Mouse (Mus musculus) heart, embryonic 15.5 days (tissue): ENCODE results near the gene Smarca2. TPM values are rescaled to one million over a fixed set of nuclear protein-coding genes. Genes with fewer than 3 reads are reported as not detected.

Source experiments
- ATAC-seq: fragments of 200-750 bp; cut with Nextera tagmentation; replicated peaks from 2 replicates; pipeline ENCODE4 v1.8.0; 2017; ENCODE audit warnings: low read depth, moderate TSS enrichment; ENCODE audit not compliant: insufficient number of reproducible peaks, insufficient read depth, low FRiP score
- H3K27ac ChIP-seq: fragments of 300-500 bp; sonication (generic); 2 replicates; pipeline ENCODE4 v1.5.1; 2015; ENCODE audit warnings: mild to moderate bottlenecking, inconsistent platforms
- H3K27me3 ChIP-seq: fragments of 300-500 bp; sonication (generic); 2 replicates; pipeline ENCODE4 v1.6.1; 2015; ENCODE audit warnings: inconsistent platforms
- H3K36me3 ChIP-seq: fragments of 300-500 bp; sonication (generic); 2 replicates; pipeline ENCODE4 v1.6.1; 2015; ENCODE audit warnings: mild to moderate bottlenecking, inconsistent platforms
- H3K4me1 ChIP-seq: fragments of 300-500 bp; sonication (generic); replicated peaks from 2 replicates; pipeline ENCODE4 v1.6.1; 2015; ENCODE audit warnings: inconsistent platforms
- H3K4me2 ChIP-seq: fragments of 300-500 bp; sonication (generic); 2 replicates; pipeline ENCODE4 v1.6.1; 2015; ENCODE audit warnings: inconsistent platforms, mild to moderate bottlenecking, moderate library complexity
- H3K4me3 ChIP-seq: fragments of 300-500 bp; sonication (generic); 2 replicates; pipeline ENCODE4 v1.5.1; 2015; ENCODE audit warnings: mild to moderate bottlenecking, inconsistent platforms
- H3K9ac ChIP-seq: fragments of 300-500 bp; sonication (generic); 2 replicates; pipeline ENCODE4 v1.6.1; 2015; ENCODE audit warnings: mild to moderate bottlenecking, inconsistent platforms
- H3K9me3 ChIP-seq: fragments of 300-500 bp; sonication (generic); replicated peaks from 2 replicates; pipeline ENCODE4 v1.6.1; 2016; ENCODE audit warnings: inconsistent platforms
- WGBS: fragments of 180-500 bp; shearing (Covaris S2); methylation state at CpG from one replicate; pipeline ENCODE4 v1.1.7; 2015; ENCODE audit warnings: mixed read lengths; 5-methylcytosine and 5-hydroxymethylcytosine counted together
- polyA plus RNA-seq: library from polyadenylated mRNA; unstranded; fragments of >200 nt; fragmentation: Nextera tagmentation; extraction: Ambion mirVana; gene quantifications from 2 replicates; pipeline ENCODE4 v1.2.1, GENCODE M21; 2015

Smarca2 gene
- polyA plus RNA-seq, 1 experiment from 2014 or later = 27.4 TPM

- 75% methylated on average over 7 of the region's 7 CpGs for WGBS
- no peak overlapping the region for H3K4me3 ChIP-seq
- H3K27me3 ChIP-seq = no peaks in the 10 kb centered on the region
Observed at GRCm38 (mm10) chr19:26765483-26765882, 160.6 kb downstream of the Smarca2 start.

GRCm38 (mm10) chr19:26767454-26767853 is 162.6 kb downstream of the Smarca2 start:
- Histone ChIP-seq H3K9ac (no peak overlapping the region), H3K4me3 (no peak overlapping the region), H3K9me3 (no peaks in the 10 kb centered on the region), H3K4me2 (no peak overlapping the region), H3K27me3 (no peaks in the 10 kb centered on the region), H3K27ac (no peak overlapping the region), H3K4me1 (no peaks in the 10 kb centered on the region), H3K36me3 (peaks cover 7% of the 10 kb centered on the region; the same call in 1 of the 2 replicates)
- 92% methylated on average over 13 of the region's 13 CpGs for WGBS
- ATAC-seq = no peak

More at GRCm38 (mm10) chr19:26765483-26765882, 160.6 kb downstream of the Smarca2 start:
- Histone ChIP-seq H3K27ac (no peak overlapping the region), H3K4me2 (no peak overlapping the region), H3K36me3 (no peaks in the 10 kb centered on the region), H3K9ac (no peak overlapping the region), H3K4me1 (no peaks in the 10 kb centered on the region), H3K9me3 (no peaks in the 10 kb centered on the region)
- no peak for ATAC-seq

- 88% methylated on average over 6 of the region's 6 CpGs for WGBS
- H3K4me3 ChIP-seq = no peak overlapping the region
- peaks cover 7% of the 10 kb centered on the region; the same call in 1 of the 2 replicates for H3K36me3 ChIP-seq
- no peak overlapping the region for H3K4me2 ChIP-seq
- ATAC-seq = no peak
- no peaks in the 10 kb centered on the region for H3K9me3 ChIP-seq
- no peak overlapping the region for H3K27ac ChIP-seq
- H3K27me3 ChIP-seq = no peaks in the 10 kb centered on the region
- no peak overlapping the region for H3K9ac ChIP-seq
- H3K4me1 ChIP-seq = no peaks in the 10 kb centered on the region
Observed at GRCm38 (mm10) chr19:26767941-26768340, 163.1 kb downstream of the Smarca2 start.

- no peak for ATAC-seq
- H3K4me3 ChIP-seq = no peak overlapping the region
- no peaks in the 10 kb centered on the region for H3K9me3 ChIP-seq
- no peak overlapping the region for H3K27ac ChIP-seq
- H3K4me1 ChIP-seq = no peaks in the 10 kb centered on the region
- no peak overlapping the region for H3K9ac ChIP-seq
- H3K36me3 ChIP-seq = peaks cover 7% of the 10 kb centered on the region; the same call in 1 of the 2 replicates
- H3K27me3 ChIP-seq = no peaks in the 10 kb centered on the region
- H3K4me2 ChIP-seq = no peak overlapping the region
- 90% methylated on average over 5 of the region's 5 CpGs for WGBS
Observed at GRCm38 (mm10) chr19:26768846-26769245, 164.0 kb downstream of the Smarca2 start.

GRCm38 (mm10) chr19:26769609-26770500 is 165.0 kb downstream of the Smarca2 start:
- 73% methylated on average over 16 of the region's 16 CpGs for WGBS
- Histone ChIP-seq H3K4me1 (no peaks in the 10 kb centered on the region), H3K36me3 (peaks cover 7% of the 10 kb centered on the region; the same call in 1 of the 2 replicates), H3K27me3 (no peaks in the 10 kb centered on the region), H3K9me3 (no peaks in the 10 kb centered on the region), H3K27ac (no peak overlapping the region), H3K4me2 (no peak overlapping the region), H3K4me3 (no peak overlapping the region), H3K9ac (no peak overlapping the region)
- ATAC-seq = no peak

- Histone ChIP-seq H3K4me3 (no peak overlapping the region), H3K4me2 (no peak overlapping the region), H3K27ac (no peak overlapping the region), H3K27me3 (no peaks in the 10 kb centered on the region), H3K36me3 (peaks cover 11% of the 10 kb centered on the region; the same call in 1 of the 2 replicates), H3K4me1 (no peaks in the 10 kb centered on the region), H3K9me3 (no peaks in the 10 kb centered on the region), H3K9ac (no peak overlapping the region)
- WGBS = 75% methylated on average over 6 of the region's 6 CpGs
- no peak for ATAC-seq
Observed at GRCm38 (mm10) chr19:26770592-26770991, 165.7 kb downstream of the Smarca2 start.

- Histone ChIP-seq H3K4me2 (no peak overlapping the region), H3K9ac (no peak overlapping the region), H3K9me3 (no peaks in the 10 kb centered on the region), H3K36me3 (peaks cover 15% of the 10 kb centered on the region), H3K4me1 (0 out of 2 replicates have a peak, but pooled peaks cover 4% of the 10 kb centered on the region), H3K4me3 (no peak overlapping the region), H3K27ac (no peak overlapping the region), H3K27me3 (no peaks in the 10 kb centered on the region)
- ATAC-seq = no peak
- WGBS = 89% methylated on average over 11 of the region's 11 CpGs
Observed at GRCm38 (mm10) chr19:26772051-26772583, 167.3 kb downstream of the Smarca2 start.

GRCm38 (mm10) chr19:26776066-26777025 is 171.5 kb downstream of the Smarca2 start:
- Histone ChIP-seq H3K4me2 (no peak overlapping the region), H3K9ac (no peak overlapping the region), H3K4me1 (0 out of 2 replicates have a peak, but pooled peaks cover 4% of the 10 kb centered on the region), H3K27ac (no peak overlapping the region), H3K9me3 (no peaks in the 10 kb centered on the region), H3K36me3 (peaks cover 30% of the 10 kb centered on the region), H3K27me3 (no peaks in the 10 kb centered on the region), H3K4me3 (no peak overlapping the region)
- no peak for ATAC-seq
- 63% methylated on average over 27 of the region's 27 CpGs for WGBS

GRCm38 (mm10) chr19:26778199-26778598 is 173.3 kb downstream of the Smarca2 start:
- 0 out of 2 replicates have a peak, but pooled peaks cover 4% of the 10 kb centered on the region for H3K4me1 ChIP-seq
- ATAC-seq = no peak
- H3K27ac ChIP-seq = no peak overlapping the region
- no peaks in the 10 kb centered on the region for H3K27me3 ChIP-seq
- H3K9ac ChIP-seq = no peak overlapping the region
- 83% methylated on average over 5 of the region's 5 CpGs for WGBS
- H3K4me3 ChIP-seq = no peak overlapping the region
- H3K36me3 ChIP-seq = peaks cover 23% of the 10 kb centered on the region
- no peak overlapping the region for H3K4me2 ChIP-seq
- no peaks in the 10 kb centered on the region for H3K9me3 ChIP-seq

GRCm38 (mm10) chr19:26781209-26781608 is 176.4 kb downstream of the Smarca2 start:
- H3K9ac ChIP-seq = no peak overlapping the region
- H3K36me3 ChIP-seq = peaks cover 19% of the 10 kb centered on the region
- no peak overlapping the region for H3K27ac ChIP-seq
- no peak overlapping the region for H3K4me3 ChIP-seq
- no peaks in the 10 kb centered on the region for H3K27me3 ChIP-seq
- no peak for ATAC-seq
- no peak overlapping the region for H3K4me2 ChIP-seq
- H3K9me3 ChIP-seq = no peaks in the 10 kb centered on the region
- no peaks in the 10 kb centered on the region for H3K4me1 ChIP-seq
- WGBS = 89% methylated on average over 2 of the region's 2 CpGs

- Histone ChIP-seq H3K36me3 (no peaks in the 10 kb centered on the region), H3K4me2 (no peak overlapping the region), H3K9me3 (no peaks in the 10 kb centered on the region), H3K4me1 (no peaks in the 10 kb centered on the region), H3K27me3 (no peaks in the 10 kb centered on the region), H3K4me3 (no peak overlapping the region), H3K27ac (no peak overlapping the region), H3K9ac (no peak overlapping the region)
- ATAC-seq = no peak
- 67% methylated on average over 5 of the region's 5 CpGs for WGBS
Observed at GRCm38 (mm10) chr19:26788446-26788845, 183.6 kb downstream of the Smarca2 start.
